Mouse (Mus musculus) lung, embryonic 16.5 days (tissue): Measurements from ENCODE around the gene Cd38. TPM values are rescaled to one million over a fixed set of nuclear protein-coding genes. Genes with fewer than 3 reads are reported as not detected.

ENCODE experiments used
- ATAC-seq: fragments of 200-750 bp; cut with Nextera tagmentation; 2 replicates; pipeline ENCODE4 v1.8.0; 2017; ENCODE audit warnings: low read depth, mild to moderate bottlenecking, moderate library complexity
- H3K27ac ChIP-seq: fragments of 300-500 bp; sonication (generic); 2 replicates; pipeline ENCODE4 v1.5.1; 2014; ENCODE audit warnings: mild to moderate bottlenecking, control low read depth, low read length
- H3K27me3 ChIP-seq: fragments of 300-500 bp; sonication (generic); 2 replicates; pipeline ENCODE4 v1.6.1; 2014; ENCODE audit warnings: low read depth, low read length, mixed read lengths; ENCODE audit not compliant: control insufficient read depth, insufficient read depth
- H3K36me3 ChIP-seq: fragments of 300-500 bp; sonication (generic); 2 replicates; pipeline ENCODE4 v1.6.1; 2014; ENCODE audit warnings: low read length; ENCODE audit not compliant: control insufficient read depth, insufficient read depth
- H3K4me1 ChIP-seq: fragments of 300-500 bp; sonication (generic); replicated peaks from 2 replicates; pipeline ENCODE4 v1.6.1; 2014; ENCODE audit warnings: low read length, mixed read lengths; ENCODE audit not compliant: control insufficient read depth, insufficient read depth
- H3K4me2 ChIP-seq: fragments of 300-500 bp; sonication (generic); 2 replicates; pipeline ENCODE4 v1.6.1; 2014; ENCODE audit warnings: low read depth, low read length, control low read depth
- H3K4me3 ChIP-seq: fragments of 300-500 bp; sonication (generic); 2 replicates; pipeline ENCODE4 v1.5.1; 2014; ENCODE audit warnings: mild to moderate bottlenecking, low read length, control low read depth
- H3K9ac ChIP-seq: fragments of 300-500 bp; sonication (generic); 2 replicates; pipeline ENCODE4 v1.6.1; 2014; ENCODE audit warnings: low read length, control low read depth
- H3K9me3 ChIP-seq: fragments of 300-500 bp; sonication (generic); 2 replicates; pipeline ENCODE4 v1.6.1; 2016; ENCODE audit warnings: low read length; ENCODE audit not compliant: control insufficient read depth
- WGBS: fragments of 180-500 bp; shearing (Covaris S2); extraction: QIAGEN DNeasy Blood & Tissue Kit; methylation state at CpG from one replicate; pipeline ENCODE4 v1.1.7; 2014; 5-methylcytosine and 5-hydroxymethylcytosine counted together
- polyA plus RNA-seq: library from polyadenylated mRNA; unstranded; fragments of >200 nt; fragmentation: Nextera tagmentation; extraction: Ambion mirVana; gene quantifications from 2 replicates; pipeline ENCODE4 v1.2.1, GENCODE M21; 2015

Gene Cd38
- polyA plus RNA-seq, 1 experiment from 2014 or later: 31.6 TPM

DNA sequence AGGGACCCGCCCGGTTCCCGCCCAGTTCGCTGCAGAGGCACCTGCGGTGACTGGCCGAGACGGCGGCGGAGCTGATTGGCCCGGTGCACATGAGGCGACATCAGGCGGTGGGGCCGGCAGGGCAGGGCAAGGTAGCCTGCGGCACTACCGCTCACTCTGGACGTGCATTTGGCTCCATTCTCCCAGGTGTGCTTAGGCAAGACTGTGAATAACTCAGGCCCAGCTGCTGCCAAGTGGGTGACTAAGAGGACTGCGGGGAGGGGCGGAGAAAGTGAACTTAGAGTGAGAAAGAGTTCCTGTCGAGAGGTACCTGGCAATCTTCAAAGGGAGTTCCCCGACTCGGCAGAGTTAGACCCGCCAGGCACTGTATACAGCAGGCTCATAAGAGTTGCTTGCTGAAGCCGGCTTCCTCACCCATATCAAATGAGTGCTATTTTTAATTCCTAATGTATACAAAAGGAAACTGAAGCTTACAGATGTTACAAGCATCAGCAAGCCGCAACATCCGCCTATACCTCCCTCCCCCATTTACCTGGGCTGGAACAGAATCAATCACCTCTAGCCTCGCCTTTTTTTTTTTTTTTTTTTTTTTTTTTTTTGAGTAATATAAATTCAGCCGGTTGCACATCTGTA is 79.9 kb downstream of the Cd38 start:
- H3K27ac ChIP-seq: peak overlapping the region; percentile 80
- H3K36me3 ChIP-seq: no peaks in the 10 kb centered on the region
- peak; percentile 98 for ATAC-seq
- peak overlapping the region; percentile 44 for H3K4me2 ChIP-seq
- H3K27me3 ChIP-seq: no peaks in the 10 kb centered on the region
- H3K4me3 ChIP-seq: peak overlapping the region; percentile 34
- no peaks in the 10 kb centered on the region for H3K9me3 ChIP-seq
- H3K9ac ChIP-seq: no peak overlapping the region; the same call in 1 of the 2 replicates
- 1% methylated on average over 27 of the region's 27 CpGs for WGBS
- H3K4me1 ChIP-seq: peaks cover 14% of the 10 kb centered on the region

DNA sequence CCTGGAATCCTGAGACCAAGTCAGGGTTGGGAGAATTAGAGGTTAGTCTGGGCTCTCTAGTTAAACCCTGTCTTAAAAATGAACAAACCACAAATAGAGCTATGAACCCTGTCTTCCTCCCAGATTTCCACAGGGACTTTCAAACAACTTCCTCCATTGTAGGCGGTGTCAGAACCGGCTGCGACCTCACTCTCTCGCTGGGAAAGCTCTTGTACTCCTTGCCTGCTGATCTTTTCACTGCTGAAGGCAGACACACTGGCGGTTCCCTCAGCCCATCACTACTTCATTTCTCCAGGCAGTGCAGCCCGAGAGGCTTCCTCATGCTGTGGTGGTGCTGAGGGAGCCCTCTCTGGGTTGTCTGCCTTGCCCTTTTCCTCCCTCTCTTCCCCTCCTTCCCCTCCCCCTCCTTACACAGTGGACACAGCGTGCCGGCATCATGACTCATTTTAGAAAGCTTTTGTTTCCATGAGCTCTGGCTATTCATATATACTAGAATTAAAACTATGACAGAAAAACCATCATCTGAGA is 80.5 kb downstream of the Cd38 start:
- peak overlapping the region; percentile 59 for H3K9ac ChIP-seq

DNA sequence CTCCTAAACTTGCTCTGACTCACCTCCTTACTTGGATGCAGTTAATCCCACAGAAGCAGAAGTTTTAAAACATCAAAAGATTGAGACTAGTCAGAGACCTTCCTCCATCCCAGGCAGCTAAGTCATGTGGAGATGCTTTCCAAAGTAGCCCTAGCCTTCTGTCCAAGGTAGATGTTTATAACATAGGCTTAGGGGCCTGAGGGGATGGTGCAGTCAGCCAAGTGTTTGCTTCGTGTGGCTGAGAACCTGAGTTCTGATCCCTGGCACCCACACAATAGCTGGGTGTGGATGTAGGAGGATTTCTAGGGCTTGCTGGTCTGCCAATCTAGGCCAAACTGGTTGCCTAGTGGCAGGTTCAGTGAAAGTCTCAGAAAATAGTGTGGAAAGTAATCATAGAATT is 84.9 kb downstream of the Cd38 start:
- H3K4me1 ChIP-seq: peaks cover 7% of the 10 kb centered on the region
- H3K9ac ChIP-seq: no peak overlapping the region
- H3K27me3 ChIP-seq: no peaks in the 10 kb centered on the region
- ATAC-seq: no peak
- H3K4me2 ChIP-seq: no peak overlapping the region
- no peaks in the 10 kb centered on the region for H3K36me3 ChIP-seq
- 60% methylated on average over 1 of the region's 1 CpGs for WGBS
- H3K27ac ChIP-seq: no peak overlapping the region
- no peaks in the 10 kb centered on the region for H3K9me3 ChIP-seq
- no peak overlapping the region for H3K4me3 ChIP-seq

More for the DNA sequence above, 80.5 kb downstream of the Cd38 start:
- 2% methylated on average over 8 of the region's 8 CpGs for WGBS
- Histone ChIP-seq H3K27me3 (no peaks in the 10 kb centered on the region), H3K36me3 (no peaks in the 10 kb centered on the region), H3K9me3 (no peaks in the 10 kb centered on the region), H3K4me3 (peak overlapping the region; percentile 34), H3K4me2 (peak overlapping the region; percentile 44), H3K4me1 (peaks cover 14% of the 10 kb centered on the region), H3K27ac (peak overlapping the region; percentile 80)
- ATAC-seq: peak; percentile 52

DNA sequence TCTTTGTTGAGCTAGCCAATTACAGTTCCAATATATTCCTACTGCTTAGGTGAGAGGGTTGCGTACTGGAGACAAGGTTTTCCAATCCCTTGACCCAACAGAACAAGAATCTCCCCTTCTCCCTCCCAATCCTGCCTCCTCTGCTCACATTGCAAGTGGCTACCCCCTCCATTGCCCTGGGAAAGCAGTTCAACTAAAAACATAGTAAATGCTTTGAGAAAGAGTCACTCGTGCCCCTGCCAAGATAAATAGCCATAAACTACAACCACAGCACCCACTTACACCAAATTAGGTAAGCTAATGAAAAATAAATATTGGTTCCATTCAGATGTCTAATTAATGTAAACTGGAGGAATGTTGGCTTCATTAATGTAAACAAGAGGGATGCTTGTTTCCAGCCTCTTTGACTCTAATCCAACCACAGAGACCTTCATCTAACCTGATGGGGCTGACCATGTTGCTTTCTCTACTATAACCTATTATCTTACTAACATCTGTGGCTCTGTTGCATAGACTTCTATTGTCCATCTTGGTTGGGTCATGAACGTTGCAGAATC is 91.6 kb downstream of the Cd38 start:
- no peaks in the 10 kb centered on the region for H3K4me1 ChIP-seq
- 70% methylated on average over 3 of the region's 3 CpGs for WGBS
- no peak overlapping the region for H3K27ac ChIP-seq
- H3K27me3 ChIP-seq: no peaks in the 10 kb centered on the region
- no peak for ATAC-seq
- H3K4me3 ChIP-seq: no peak overlapping the region
- no peaks in the 10 kb centered on the region for H3K36me3 ChIP-seq
- H3K4me2 ChIP-seq: no peak overlapping the region
- H3K9ac ChIP-seq: no peak overlapping the region
- no peaks in the 10 kb centered on the region for H3K9me3 ChIP-seq

DNA sequence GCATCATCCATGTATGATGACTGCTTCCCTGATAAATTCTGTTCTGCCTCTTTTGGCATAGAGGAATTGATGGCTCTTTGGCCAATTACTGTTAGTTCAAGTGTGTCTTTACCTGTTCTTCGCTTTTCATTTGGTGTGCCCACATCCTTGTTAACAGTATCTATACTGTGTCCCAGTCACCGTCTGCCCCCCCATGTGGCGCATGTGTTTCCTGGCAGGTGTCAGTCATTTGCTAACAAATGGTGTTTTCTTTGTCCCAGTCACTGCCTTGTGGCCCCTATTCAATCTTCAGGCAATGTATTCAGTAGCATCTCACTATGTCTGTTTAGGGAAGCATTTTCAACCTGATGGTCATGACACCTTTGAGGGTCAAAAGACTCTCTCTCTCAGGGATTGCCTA is 92.7 kb downstream of the Cd38 start:
- Histone ChIP-seq H3K27me3 (no peaks in the 10 kb centered on the region), H3K9me3 (no peaks in the 10 kb centered on the region), H3K4me1 (no peaks in the 10 kb centered on the region), H3K36me3 (no peaks in the 10 kb centered on the region), H3K27ac (no peak overlapping the region), H3K4me3 (no peak overlapping the region), H3K9ac (no peak overlapping the region), H3K4me2 (no peak overlapping the region)
- ATAC-seq: no peak
- 84% methylated on average over 3 of the region's 3 CpGs for WGBS

Other genes with a start within 250 kb of the Cd38 start
- gene Cc2d2a, start 206.2 kb upstream of the Cd38 start, polyA plus RNA-seq: 16.0 and 16.4 TPM in 2 replicates
- 2.0 and 2.6 TPM in 2 replicates for gene Bst1, start 49.7 kb upstream of the Cd38 start, polyA plus RNA-seq
- 72.5 and 73.5 TPM in 2 replicates for gene Fbxl5, start 46.9 kb upstream of the Cd38 start, polyA plus RNA-seq
- gene Gm7879, start 44.6 kb downstream of the Cd38 start, polyA plus RNA-seq: 0.68 and 1.2 TPM in 2 replicates
- 27.6 and 36.1 TPM in 2 replicates for gene Fgfbp1, start 113.2 kb downstream of the Cd38 start, polyA plus RNA-seq
- 41.4 and 43.7 TPM in 2 replicates for gene Prom1, start 233.5 kb downstream of the Cd38 start, polyA plus RNA-seq